Mouse (Mus musculus): Measurements from ENCODE around the gene Mms19. TPM values are rescaled to one million over a fixed set of nuclear protein-coding genes. Genes with fewer than 3 reads are reported as not detected.

Gene Mms19
- polyA plus RNA-seq, 1 experiment from 2014 or later: 37.1 TPM

GRCm38 (mm10) chr19:41902848-41903593, 77.9 kb downstream of the Mms19 start:
- ATAC-seq (ENCODE audit: low read depth): no peak
- Histone ChIP-seq H3K36me3 (no peaks in the 10 kb centered on the region), H3K4me3 (no peak overlapping the region), H3K9ac (no peak overlapping the region), H3K27me3 (no peaks in the 10 kb centered on the region), H3K4me2 (no peak overlapping the region), H3K27ac (replicated peaks) (no peak overlapping the region), H3K9me3 (no peaks in the 10 kb centered on the region), H3K4me1 (replicated peaks) (0 out of 2 replicates have a peak, but pooled peaks cover 6% of the 10 kb centered on the region)
- 90% methylated on average over 10 of the region's 10 CpGs for WGBS

GRCm38 (mm10) chr19:41901696-41902095, 79.3 kb downstream of the Mms19 start:
- 49% methylated on average over 2 of the region's 2 CpGs for WGBS
- peaks cover 2% of the 10 kb centered on the region for H3K4me1 ChIP-seq (replicated peaks)
- no peak overlapping the region for H3K4me2 ChIP-seq
- H3K9ac ChIP-seq: 0 out of 2 replicates have a peak overlapping the region, but pooled peaks have one; percentile 43
- H3K27me3 ChIP-seq: no peaks in the 10 kb centered on the region
- H3K4me3 ChIP-seq: no peak overlapping the region
- ATAC-seq (ENCODE audit: low read depth): no peak
- H3K9me3 ChIP-seq: no peaks in the 10 kb centered on the region
- H3K27ac ChIP-seq (replicated peaks): no peak overlapping the region
- H3K36me3 ChIP-seq: no peaks in the 10 kb centered on the region

GRCm38 (mm10) chr19:41900495-41901090, 80.4 kb downstream of the Mms19 start:
- H3K9me3 ChIP-seq: no peaks in the 10 kb centered on the region
- 85% methylated on average over 8 of the region's 8 CpGs for WGBS
- no peak overlapping the region for H3K9ac ChIP-seq
- no peak overlapping the region for H3K4me2 ChIP-seq
- no peak for ATAC-seq (ENCODE audit: low read depth)
- H3K27me3 ChIP-seq: no peaks in the 10 kb centered on the region
- no peak overlapping the region for H3K27ac ChIP-seq (replicated peaks)
- no peak overlapping the region for H3K4me3 ChIP-seq
- H3K36me3 ChIP-seq: no peaks in the 10 kb centered on the region
- peaks cover 7% of the 10 kb centered on the region for H3K4me1 ChIP-seq (replicated peaks)

- whole genome bisulfite sequencing: 52% methylated on average over 4 of the region's 4 CpGs
Measured at GRCm38 (mm10) chr19:41898860-41899259, 82.1 kb downstream of the Mms19 start.

GRCm38 (mm10) chr19:41896319-41896711, 84.6 kb downstream of the Mms19 start:
- Histone ChIP-seq H3K4me1 (replicated peaks) (peaks cover 19% of the 10 kb centered on the region), H3K27ac (replicated peaks) (no peak overlapping the region), H3K9ac (peak overlapping the region; percentile 73), H3K27me3 (no peaks in the 10 kb centered on the region), H3K4me2 (peak overlapping the region; percentile 94), H3K36me3 (peaks cover 7% of the 10 kb centered on the region; the same call in 1 of the 2 replicates), H3K4me3 (peak overlapping the region; percentile 62), H3K9me3 (no peaks in the 10 kb centered on the region)
- 19% methylated on average over 18 of the region's 18 CpGs for WGBS
- peak; percentile 41; the same call in 1 of the 2 replicates for ATAC-seq (ENCODE audit: low read depth)

More at GRCm38 (mm10) chr19:41898860-41899259, 82.1 kb downstream of the Mms19 start:
- no peaks in the 10 kb centered on the region for H3K27me3 ChIP-seq
- H3K4me2 ChIP-seq: no peak overlapping the region
- no peak for ATAC-seq (ENCODE audit: low read depth)
- H3K4me3 ChIP-seq: no peak overlapping the region
- no peak overlapping the region for H3K9ac ChIP-seq
- no peak overlapping the region for H3K27ac ChIP-seq (replicated peaks)
- no peaks in the 10 kb centered on the region for H3K36me3 ChIP-seq
- peaks cover 19% of the 10 kb centered on the region for H3K4me1 ChIP-seq (replicated peaks)
- H3K9me3 ChIP-seq: no peaks in the 10 kb centered on the region

GRCm38 (mm10) chr19:41895460-41896318, 85.3 kb downstream of the Mms19 start, which contains the start of gene Rrp12:
Rrp12 (minus strand) TSS chr19:41896173.
- peak within 1 kb of the TSS; percentile 94 for H3K4me2 ChIP-seq
- no peaks in the 10 kb centered on the region for H3K27me3 ChIP-seq
- peaks cover 13% of the 10 kb centered on the region; the same call in 1 of the 2 replicates for H3K36me3 ChIP-seq
- no peaks in the 10 kb centered on the region for H3K9me3 ChIP-seq
- H3K4me1 ChIP-seq (replicated peaks): peaks cover 19% of the 10 kb centered on the region
- ATAC-seq (ENCODE audit: low read depth): peak; percentile 93
- peak within 1 kb of the TSS; percentile 73 for H3K9ac ChIP-seq
- WGBS: 1% methylated on average over 46 of the region's 46 CpGs
- 0 out of 2 replicates have a peak within 1 kb of the TSS, but pooled peaks have one; percentile 1 for H3K27ac ChIP-seq (replicated peaks)
- H3K4me3 ChIP-seq: peak within 1 kb of the TSS; percentile 62

GRCm38 (mm10) chr19:41894959-41895358, 86.0 kb downstream of the Mms19 start:
- Histone ChIP-seq H3K9ac (peak overlapping the region; percentile 73), H3K27ac (replicated peaks) (no peak overlapping the region), H3K9me3 (no peaks in the 10 kb centered on the region), H3K4me1 (replicated peaks) (peaks cover 19% of the 10 kb centered on the region), H3K4me2 (peak overlapping the region; percentile 94), H3K36me3 (peaks cover 19% of the 10 kb centered on the region), H3K27me3 (no peaks in the 10 kb centered on the region), H3K4me3 (peak overlapping the region; percentile 62)
- 50% methylated on average over 7 of the region's 7 CpGs for WGBS
- ATAC-seq (ENCODE audit: low read depth): no peak

Other genes starting within 250 kb of the Mms19 start
- 34.2 and 35.8 TPM in 2 replicates for gene Slit1, start 237.5 kb downstream of the Mms19 start, polyA plus RNA-seq (2015; fragmentation: Nextera tagmentation; extraction: Ambion mirVana)
- gene Arhgap19, start 179.1 kb downstream of the Mms19 start, polyA plus RNA-seq (2015; fragmentation: Nextera tagmentation; extraction: Ambion mirVana): 6.2 and 7.6 TPM in 2 replicates
- 22.0 and 24.8 TPM in 2 replicates for gene Frat1, start 151.2 kb downstream of the Mms19 start, polyA plus RNA-seq (2015; fragmentation: Nextera tagmentation; extraction: Ambion mirVana)
- gene Frat2, start 133.0 kb downstream of the Mms19 start, polyA plus RNA-seq (2015; fragmentation: Nextera tagmentation; extraction: Ambion mirVana): 10.2 and 11.7 TPM in 2 replicates
- 15.4 and 15.6 TPM in 2 replicates for gene Rrp12, start 85.0 kb downstream of the Mms19 start, polyA plus RNA-seq (2015; fragmentation: Nextera tagmentation; extraction: Ambion mirVana)
- 458 and 477 TPM in 2 replicates for gene Pgam1, start 69.2 kb downstream of the Mms19 start, polyA plus RNA-seq (2015; fragmentation: Nextera tagmentation; extraction: Ambion mirVana)
- gene Exosc1, start 47.7 kb downstream of the Mms19 start, polyA plus RNA-seq (2015; fragmentation: Nextera tagmentation; extraction: Ambion mirVana): 64.4 and 69.4 TPM in 2 replicates
- 75.4 and 76.1 TPM in 2 replicates for gene Zdhhc16, start 47.7 kb downstream of the Mms19 start, polyA plus RNA-seq (2015; fragmentation: Nextera tagmentation; extraction: Ambion mirVana)
- 14.9 and 15.6 TPM in 2 replicates for gene Ubtd1, start 606 bp upstream of the Mms19 start, polyA plus RNA-seq (2015; fragmentation: Nextera tagmentation; extraction: Ambion mirVana)
- 0.53 and 0.73 TPM in 2 replicates for gene Ankrd2, start 54.8 kb upstream of the Mms19 start, polyA plus RNA-seq (2015; fragmentation: Nextera tagmentation; extraction: Ambion mirVana)
- gene Hoga1, start 64.5 kb upstream of the Mms19 start, polyA plus RNA-seq (2015; fragmentation: Nextera tagmentation; extraction: Ambion mirVana): 0.93 and 1.6 TPM in 2 replicates
- 0.36 TPM in 1 of 2 replicates, not detected in the other for gene 4933411K16Rik, start 71.1 kb upstream of the Mms19 start, polyA plus RNA-seq (2015; fragmentation: Nextera tagmentation; extraction: Ambion mirVana)
- 116 and 125 TPM in 2 replicates for gene Morn4, start 105.2 kb upstream of the Mms19 start, polyA plus RNA-seq (2015; fragmentation: Nextera tagmentation; extraction: Ambion mirVana)
- gene Pi4k2a, start 109.3 kb upstream of the Mms19 start, polyA plus RNA-seq (2015; fragmentation: Nextera tagmentation; extraction: Ambion mirVana): 30.3 and 34.0 TPM in 2 replicates
- gene Avpi1, start 147.9 kb upstream of the Mms19 start, polyA plus RNA-seq (2015; fragmentation: Nextera tagmentation; extraction: Ambion mirVana): 9.1 and 9.7 TPM in 2 replicates
- gene Marveld1, start 166.2 kb upstream of the Mms19 start, polyA plus RNA-seq (2015; fragmentation: Nextera tagmentation; extraction: Ambion mirVana): 3.2 and 4.1 TPM in 2 replicates
- 62.0 and 65.1 TPM in 2 replicates for gene Zfyve27, start 182.8 kb upstream of the Mms19 start, polyA plus RNA-seq (2015; fragmentation: Nextera tagmentation; extraction: Ambion mirVana)
- gene Sfrp5, start 221.1 kb upstream of the Mms19 start, polyA plus RNA-seq (2015; fragmentation: Nextera tagmentation; extraction: Ambion mirVana): 20.0 and 26.8 TPM in 2 replicates

All from neural tube, embryonic 13.5 days (tissue).